Mouse (Mus musculus): ENCODE measurements around the gene Dnah2. TPM values are rescaled to one million over a fixed set of nuclear protein-coding genes. Genes with fewer than 3 reads are reported as not detected.

Gene Dnah2
- polyA plus RNA-seq, 2 experiments: 0.01 to 0.03 TPM

GRCm38 (mm10) chr11:69410310-69411072, 138.4 kb downstream of the Dnah2 start:
- peak in 1 of 3 experiments; percentile 63 for DNase-seq (ENCODE audit: low read depth in 3 of 3, low spot score in 3 of 3)
- no peak for TF ChIP-seq CTCF (IDR thresholded peaks at IDR 0.05; ENCODE audit: low read depth)
- no peak for TF ChIP-seq EP300 (IDR thresholded peaks at IDR 0.05; ENCODE audit: low read depth)

GRCm38 (mm10) chr11:69410045-69410309, 138.9 kb downstream of the Dnah2 start:
- TF ChIP-seq EP300 (IDR thresholded peaks at IDR 0.05; ENCODE audit: low read depth): no peak
- no peak for TF ChIP-seq CTCF (IDR thresholded peaks at IDR 0.05; ENCODE audit: low read depth)
- peaks cover 8 to 30% of the 10 kb centered on the region in 2 experiments for H3K4me1 ChIP-seq (replicated peaks; ENCODE audit: control insufficient read depth in 2 of 2, insufficient read depth in 2 of 2, low read length in 1 of 2)

More at GRCm38 (mm10) chr11:69410310-69411072, 138.4 kb downstream of the Dnah2 start:
- peak overlapping the region; percentile 100 for H3K4me2 ChIP-seq (ENCODE audit: low read depth)
- peaks cover 6% of the 10 kb centered on the region for H3K36me3 ChIP-seq (replicated peaks; ENCODE audit: control insufficient read depth, insufficient read depth, low read depth)
- ATAC-seq (ENCODE audit: insufficient read depth): peak; percentile 2; the same call in 1 of the 2 replicates
- H3K4me1 ChIP-seq (replicated peaks; ENCODE audit: control insufficient read depth in 2 of 2, insufficient read depth in 2 of 2, low read length in 1 of 2): peaks cover 8 to 32% of the 10 kb centered on the region in 2 experiments
- peak overlapping the region; percentile 62 to 94 for H3K4me3 ChIP-seq (ENCODE audit: insufficient read depth in 1 of 2, low read depth in 2 of 2, low read length in 2 of 2)
- H3K27me3 ChIP-seq (ENCODE audit: control insufficient read depth, insufficient read depth, low read length): no peaks in the 10 kb centered on the region
- under 1% methylated on average over 41 of the region's 41 CpGs for WGBS (ENCODE audit: insufficient replicate concordance)
- H3K27ac ChIP-seq: peak overlapping the region; percentile 82
- H3K9me3 ChIP-seq (ENCODE audit: control insufficient read depth, low read length): no peaks in the 10 kb centered on the region
- H3K9ac ChIP-seq (replicated peaks): peak overlapping the region; percentile 68

GRCm38 (mm10) chr11:69409378-69410044, 139.4 kb downstream of the Dnah2 start:
- Histone ChIP-seq H3K9ac (replicated peaks) (peak overlapping the region; percentile 68), H3K4me1 (replicated peaks; ENCODE audit: control insufficient read depth in 2 of 2, insufficient read depth in 2 of 2, low read length in 1 of 2) (peaks cover 8 to 29% of the 10 kb centered on the region in 2 experiments), H3K27ac (peak overlapping the region; percentile 82), H3K4me2 (ENCODE audit: low read depth) (peak overlapping the region; percentile 100), H3K4me3 (ENCODE audit: insufficient read depth in 1 of 2, low read depth in 2 of 2, low read length in 2 of 2) (peak overlapping the region; percentile 62 to 94), H3K27me3 (ENCODE audit: control insufficient read depth, insufficient read depth, low read length) (no peaks in the 10 kb centered on the region), H3K36me3 (replicated peaks; ENCODE audit: control insufficient read depth, insufficient read depth, low read depth) (peaks cover 9% of the 10 kb centered on the region), H3K9me3 (ENCODE audit: control insufficient read depth, low read length) (no peaks in the 10 kb centered on the region)
- ATAC-seq (ENCODE audit: insufficient read depth) (peak; percentile 30; the same call in 1 of the 2 replicates), DNase-seq (ENCODE audit: low read depth in 3 of 3, low spot score in 3 of 3) (peak in 1 of 3 experiments; percentile 70)
- WGBS (ENCODE audit: insufficient replicate concordance): 2% methylated on average over 44 of the region's 46 CpGs
- no peak for TF ChIP-seq EP300 (IDR thresholded peaks at IDR 0.05; ENCODE audit: low read depth)
- no peak for TF ChIP-seq CTCF (IDR thresholded peaks at IDR 0.05; ENCODE audit: low read depth)

More at GRCm38 (mm10) chr11:69410045-69410309, 138.9 kb downstream of the Dnah2 start:
- Histone ChIP-seq H3K4me3 (ENCODE audit: insufficient read depth in 1 of 2, low read depth in 2 of 2, low read length in 2 of 2) (peak overlapping the region; percentile 62 to 94), H3K9me3 (ENCODE audit: control insufficient read depth, low read length) (no peaks in the 10 kb centered on the region), H3K4me2 (ENCODE audit: low read depth) (peak overlapping the region; percentile 100), H3K27me3 (ENCODE audit: control insufficient read depth, insufficient read depth, low read length) (no peaks in the 10 kb centered on the region), H3K36me3 (replicated peaks; ENCODE audit: control insufficient read depth, insufficient read depth, low read depth) (peaks cover 9% of the 10 kb centered on the region), H3K27ac (peak overlapping the region; percentile 82), H3K9ac (replicated peaks) (peak overlapping the region; percentile 68)
- ATAC-seq (ENCODE audit: insufficient read depth) (no peak), DNase-seq (ENCODE audit: low read depth in 3 of 3, low spot score in 3 of 3) (no peak)
- under 1% methylated on average over 18 of the region's 18 CpGs for WGBS (ENCODE audit: insufficient replicate concordance)

GRCm38 (mm10) chr11:69408541-69409377, 140.2 kb downstream of the Dnah2 start:
- H3K4me2 ChIP-seq (ENCODE audit: low read depth): peak overlapping the region; percentile 100
- peaks cover 8 to 23% of the 10 kb centered on the region in 2 experiments for H3K4me1 ChIP-seq (replicated peaks; ENCODE audit: control insufficient read depth in 2 of 2, insufficient read depth in 2 of 2, low read length in 1 of 2)
- ATAC-seq (ENCODE audit: insufficient read depth): peak; percentile 81

More at GRCm38 (mm10) chr11:69408541-69409377, 140.2 kb downstream of the Dnah2 start:
- no peak for TF ChIP-seq EP300 (IDR thresholded peaks at IDR 0.05; ENCODE audit: low read depth)
- TF ChIP-seq CTCF (IDR thresholded peaks at IDR 0.05; ENCODE audit: low read depth): peak; percentile 41; the same call in 1 of the 2 replicates
- Histone ChIP-seq H3K9ac (replicated peaks) (peak overlapping the region; percentile 68), H3K27me3 (ENCODE audit: control insufficient read depth, insufficient read depth, low read length) (no peaks in the 10 kb centered on the region), H3K27ac (peak overlapping the region; percentile 82), H3K9me3 (ENCODE audit: control insufficient read depth, low read length) (no peaks in the 10 kb centered on the region), H3K36me3 (replicated peaks; ENCODE audit: control insufficient read depth, insufficient read depth, low read depth) (peaks cover 9% of the 10 kb centered on the region), H3K4me3 (ENCODE audit: insufficient read depth in 1 of 2, low read depth in 2 of 2, low read length in 2 of 2) (peak overlapping the region; percentile 62 to 94)
- WGBS (ENCODE audit: insufficient replicate concordance): under 1% methylated on average over 33 of the region's 33 CpGs
- peak; percentile 90 to 91 (median 91) for DNase-seq (ENCODE audit: low read depth in 3 of 3, low spot score in 3 of 3)

All from liver, embryonic 14.5 days (tissue).